Mouse (Mus musculus) urinary bladder, adult 18-20 months (tissue): Measurements from ENCODE around the gene Hspa1l.
"Not testable (repeated sequence)": the region's sequence is repeated elsewhere in the genome, so short reads cannot be mapped to it uniquely, and the experiment has no call there.

Source experiments
- DNase-seq, 2 experiments: peaks; one replicate each; pipeline ENCODE4 v3.0.0; 2022; ENCODE audit warnings: low spot score in 2 of 2, mixed read lengths in 2 of 2

Gene Hspa1l

GRCm38 (mm10) chr17:35002153-35002865 lies 29.8 kb downstream of the Hspa1l start:
- DNase-seq, result no peak

- DNase-seq, result no peak
Observed at GRCm38 (mm10) chr17:35003022-35003838, 30.7 kb downstream of the Hspa1l start.

DNA sequence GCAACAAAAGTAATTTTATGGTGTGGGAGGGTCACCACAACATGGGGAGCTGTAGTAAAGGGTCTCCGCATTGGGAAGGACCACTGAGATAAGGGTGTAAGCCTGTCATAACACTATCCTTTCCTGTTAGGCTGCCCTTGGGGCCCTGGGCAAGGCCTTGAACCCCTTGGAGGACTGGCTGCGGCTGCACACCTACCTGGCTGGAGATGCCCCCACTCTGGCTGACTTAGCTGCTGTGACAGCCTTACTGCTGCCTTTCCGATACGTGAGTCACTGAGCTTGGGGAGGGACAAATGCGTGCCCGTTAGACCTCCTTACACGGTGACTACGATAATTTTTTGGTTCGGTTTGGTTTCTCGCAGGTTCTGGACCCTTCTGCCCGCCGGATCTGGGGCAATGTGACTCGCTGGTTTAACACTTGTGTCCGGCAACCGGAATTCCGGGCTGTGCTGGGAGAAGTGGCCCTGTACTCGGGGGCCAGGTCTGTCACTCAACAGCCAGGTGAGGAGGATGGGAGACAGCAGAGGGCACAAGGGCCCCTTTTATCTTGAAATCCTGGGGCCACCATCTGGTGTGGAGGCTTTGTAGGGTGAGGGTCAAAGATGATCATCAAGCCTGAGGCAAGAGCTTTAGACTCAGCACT lies 31.7 kb downstream of the Hspa1l start:
- no peak for DNase-seq

- DNase-seq, result no peak
Observed at GRCm38 (mm10) chr17:35005158-35005557, 32.7 kb downstream of the Hspa1l start.

GRCm38 (mm10) chr17:35005902-35006301 lies 33.4 kb downstream of the Hspa1l start:
- DNase-seq, result not testable (repeated sequence)

GRCm38 (mm10) chr17:35007387-35007991 lies 35.0 kb downstream of the Hspa1l start:
- DNase-seq, result no peak

DNA sequence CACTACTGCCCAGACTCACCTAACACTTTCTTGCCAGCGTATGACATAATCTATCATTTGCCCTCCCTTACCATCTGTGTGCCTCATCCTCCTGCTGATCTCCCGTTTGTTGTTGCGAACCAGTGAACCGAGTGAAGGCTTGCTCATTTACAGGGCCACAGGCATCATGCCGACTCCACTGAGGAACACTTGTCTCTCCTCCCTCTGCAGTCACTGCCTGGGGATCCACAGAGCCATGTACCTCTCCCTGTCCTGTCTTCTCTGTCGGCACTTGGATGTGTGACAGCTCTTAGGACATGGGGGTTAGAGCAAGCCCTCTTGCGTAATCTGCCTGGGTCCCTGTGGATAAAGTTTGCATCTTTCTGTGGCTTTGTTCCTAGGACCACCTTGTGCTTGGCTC lies 37.1 kb downstream of the Hspa1l start:
- no peak for DNase-seq

- no peak for DNase-seq
Observed at GRCm38 (mm10) chr17:35011440-35011839, 38.9 kb downstream of the Hspa1l start.

DNA sequence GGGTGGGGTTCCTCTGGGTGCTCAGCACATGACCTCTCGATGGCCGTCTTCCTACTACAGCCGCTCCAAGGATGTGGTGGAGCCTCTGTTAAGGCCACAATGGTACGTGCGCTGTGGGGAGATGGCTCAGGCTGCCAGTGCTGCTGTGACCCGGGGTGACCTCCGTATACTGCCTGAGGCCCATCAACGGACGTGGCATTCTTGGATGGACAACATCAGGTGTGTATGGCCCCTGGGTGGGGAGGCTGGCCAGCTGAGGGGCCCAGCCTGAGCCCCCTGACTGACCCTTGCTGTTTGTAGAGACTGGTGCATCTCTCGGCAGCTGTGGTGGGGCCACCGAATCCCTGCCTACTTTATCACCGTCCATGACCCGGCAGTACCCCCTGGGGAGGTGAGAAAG lies 39.9 kb downstream of the Hspa1l start:
- DNase-seq, result no peak

DNA sequence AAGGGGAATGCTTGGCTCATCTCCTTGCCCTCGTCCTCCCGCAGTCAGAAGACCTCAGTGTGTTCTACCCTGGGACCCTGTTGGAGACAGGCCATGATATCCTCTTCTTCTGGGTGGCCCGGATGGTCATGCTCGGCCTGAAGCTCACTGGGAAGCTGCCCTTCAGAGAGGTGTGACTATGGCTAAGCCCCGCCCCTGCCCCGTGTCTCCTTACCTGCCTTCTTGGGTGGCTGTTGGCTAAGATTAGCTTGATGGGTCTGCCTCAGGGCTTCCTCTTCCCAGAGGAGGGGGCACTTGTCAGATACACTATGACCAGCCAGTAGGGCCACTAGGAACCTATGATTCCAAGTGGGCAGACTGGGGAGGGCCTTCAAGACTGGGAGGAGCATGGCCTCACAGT lies 40.7 kb downstream of the Hspa1l start:
- no peak for DNase-seq

- no peak for DNase-seq
Observed at GRCm38 (mm10) chr17:35015296-35015695, 42.8 kb downstream of the Hspa1l start.

DNA sequence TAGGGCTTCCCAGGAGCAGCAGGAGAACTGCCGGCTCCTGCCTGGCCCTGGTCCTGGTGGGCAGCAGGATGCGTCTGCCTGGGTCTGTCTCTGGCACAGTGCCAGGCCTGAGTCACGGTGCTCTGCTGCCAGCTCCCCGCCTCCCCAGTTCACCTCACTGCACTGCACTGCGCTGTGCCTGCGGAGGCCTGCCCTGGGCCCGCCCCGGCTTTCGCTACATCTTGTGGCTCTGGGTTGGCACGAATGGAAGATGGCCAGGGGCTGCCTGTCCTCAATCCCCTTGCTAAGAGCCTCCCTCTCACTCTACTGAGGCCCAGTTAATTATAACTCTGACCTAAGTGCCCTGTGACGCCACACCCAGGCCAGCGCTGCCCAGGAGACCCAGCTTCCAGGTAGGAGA lies 43.9 kb downstream of the Hspa1l start, which contains the start of gene Vwa7:
TSS of gene Vwa7 (plus strand) at position 204 of the 400 bp plus-strand sequence.
- DNase-seq, result peak; percentile 49 to 60

DNA sequence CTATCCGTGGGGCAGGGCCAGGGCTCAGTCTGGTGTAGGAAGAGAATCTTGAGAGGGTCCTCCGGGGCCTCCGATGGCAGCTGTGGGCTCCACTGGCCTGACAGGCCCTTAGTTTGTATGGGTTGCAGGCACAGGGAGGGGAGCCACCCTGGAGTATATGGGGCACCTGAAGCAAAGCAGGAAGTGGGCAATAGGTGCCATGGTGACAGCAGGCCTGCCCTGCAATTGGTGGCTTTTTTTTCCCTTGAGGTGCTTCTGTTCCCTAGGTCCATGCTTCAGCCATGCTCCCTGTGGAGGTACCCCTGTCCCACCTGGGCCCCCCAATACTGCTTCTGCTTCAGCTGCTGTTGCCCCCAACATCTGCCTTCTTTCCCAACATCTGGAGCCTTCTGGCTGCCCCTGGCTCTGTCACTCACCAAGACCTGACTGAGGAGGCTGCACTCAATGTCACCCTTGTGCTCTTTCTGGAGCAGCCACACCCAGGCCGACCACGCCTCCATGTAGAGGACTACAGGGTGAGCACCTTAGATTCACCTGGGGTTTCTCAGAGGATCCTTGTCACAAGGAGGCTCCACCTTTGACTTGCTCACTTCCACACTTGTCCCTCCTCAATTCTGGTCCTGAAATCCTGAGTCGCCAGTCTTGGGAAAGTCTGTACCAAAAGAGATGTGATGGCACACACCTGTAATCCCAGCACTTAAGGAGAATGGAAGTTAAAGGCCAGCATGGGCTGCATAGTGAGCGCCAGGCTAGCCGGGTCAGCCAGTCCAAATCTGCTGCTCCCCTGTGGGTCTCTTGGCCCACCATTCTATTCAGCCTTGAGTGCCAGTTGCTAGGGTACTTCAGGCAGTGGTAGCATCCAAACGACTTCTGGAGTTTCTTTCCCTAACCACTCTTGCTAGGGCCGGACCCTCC lies 44.5 kb downstream of the Hspa1l start:
- DNase-seq, result peak in 1 of 2 experiments; percentile 29

DNA sequence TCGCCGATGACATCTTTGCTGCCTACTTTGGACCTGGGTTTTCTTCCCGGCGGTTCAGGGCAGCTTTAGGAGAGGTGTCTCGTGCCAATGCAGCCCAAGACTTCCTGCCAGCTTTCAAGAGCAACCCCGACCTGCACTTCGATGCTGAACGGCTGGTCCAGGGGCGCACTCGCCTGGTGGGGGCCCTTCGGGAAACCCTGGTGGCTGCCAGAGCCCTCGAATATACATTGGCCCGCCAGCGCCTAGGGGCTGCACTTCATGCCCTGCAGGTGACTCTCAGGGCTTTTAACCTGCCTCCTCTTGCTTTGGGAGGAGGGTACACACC lies 45.2 kb downstream of the Hspa1l start:
- no peak for DNase-seq

- no peak for DNase-seq
Observed at GRCm38 (mm10) chr17:35018171-35018570, 45.7 kb downstream of the Hspa1l start.

GRCm38 (mm10) chr17:35019894-35020293 lies 47.4 kb downstream of the Hspa1l start:
- DNase-seq, result no peak

- no peak for DNase-seq
Observed at GRCm38 (mm10) chr17:35020551-35020950, 48.0 kb downstream of the Hspa1l start.

GRCm38 (mm10) chr17:35021163-35021808 lies 48.8 kb downstream of the Hspa1l start:
- DNase-seq, result peak; percentile 74 to 83

- no peak for DNase-seq
Observed at GRCm38 (mm10) chr17:35021842-35022477, 49.5 kb downstream of the Hspa1l start.

GRCm38 (mm10) chr17:35022541-35023060 lies 50.1 kb downstream of the Hspa1l start:
- DNase-seq, result no peak
